Mouse (Mus musculus) thymus, postnatal 36 days (tissue): ENCODE measurements around the gene Ssbp4.

Experiments
- DNase-seq, 2 experiments: peaks; one replicate each; pipeline ENCODE4 v3.0.0; 2022; ENCODE audit warnings: mixed read lengths in 2 of 2

Gene Ssbp4

GRCm38 (mm10) chr8:70549412-70550184 lies 59.1 kb downstream of the Ssbp4 start:
- DNase-seq, result no peak

GRCm38 (mm10) chr8:70547762-70548161 lies 60.9 kb downstream of the Ssbp4 start:
- no peak for DNase-seq
